Mouse (Mus musculus): ENCODE data around the gene Myo1g. TPM values are rescaled to one million over a fixed set of nuclear protein-coding genes. Genes with fewer than 3 reads are reported as not detected.
"Not testable (repeated sequence)": the region's sequence is repeated elsewhere in the genome, so short reads cannot be mapped to it uniquely, and the experiment has no call there.

Gene Myo1g
- polyA plus RNA-seq, 1 experiment = 0.96 TPM

- no peak for DNase-seq (ENCODE audit: extremely low spot score in 1 of 2, low spot score in 1 of 2)
These were observed 10.0 kb upstream of the Myo1g start for GRCm38 (mm10) chr11:6530746-6531145.

GRCm38 (mm10) chr11:6529961-6530360 lies 9.2 kb upstream of the Myo1g start:
- DNase-seq (ENCODE audit: extremely low spot score in 1 of 2, low spot score in 1 of 2) = no peak

- DNase-seq (ENCODE audit: extremely low spot score in 1 of 2, low spot score in 1 of 2) = peak; percentile 93 to 99
These were observed 7.6 kb upstream of the Myo1g start for GRCm38 (mm10) chr11:6528186-6529006.

- no peak for DNase-seq (ENCODE audit: extremely low spot score in 1 of 2, low spot score in 1 of 2)
These were observed 6.8 kb upstream of the Myo1g start for GRCm38 (mm10) chr11:6527256-6528185.

- DNase-seq (ENCODE audit: extremely low spot score in 1 of 2, low spot score in 1 of 2) = not testable (repeated sequence)
These were observed 5.9 kb upstream of the Myo1g start for GRCm38 (mm10) chr11:6526526-6527255.

GRCm38 (mm10) chr11:6525241-6525640 lies 4.5 kb upstream of the Myo1g start:
- no peak for DNase-seq (ENCODE audit: extremely low spot score in 1 of 2, low spot score in 1 of 2)

- no peak for DNase-seq (ENCODE audit: extremely low spot score in 1 of 2, low spot score in 1 of 2)
These were observed 4.1 kb upstream of the Myo1g start for GRCm38 (mm10) chr11:6524880-6525238.

GRCm38 (mm10) chr11:6524165-6524879 lies 3.6 kb upstream of the Myo1g start:
- DNase-seq (ENCODE audit: extremely low spot score in 1 of 2, low spot score in 1 of 2) = no peak

- no peak for DNase-seq (ENCODE audit: extremely low spot score in 1 of 2, low spot score in 1 of 2)
These were observed 2.9 kb upstream of the Myo1g start for GRCm38 (mm10) chr11:6523662-6524088.

GRCm38 (mm10) chr11:6522782-6523525 lies 2.2 kb upstream of the Myo1g start:
- DNase-seq (ENCODE audit: extremely low spot score in 1 of 2, low spot score in 1 of 2) = no peak

GRCm38 (mm10) chr11:6519491-6520033 lies 1.2 kb downstream of the Myo1g start:
- DNase-seq (ENCODE audit: extremely low spot score in 1 of 2, low spot score in 1 of 2) = no peak

GRCm38 (mm10) chr11:6514837-6515236 lies 5.9 kb downstream of the Myo1g start:
- DNase-seq (ENCODE audit: extremely low spot score in 1 of 2, low spot score in 1 of 2) = no peak

GRCm38 (mm10) chr11:6508269-6508876 lies 12.4 kb downstream of the Myo1g start:
- no peak for DNase-seq (ENCODE audit: extremely low spot score in 1 of 2, low spot score in 1 of 2)

- no peak for DNase-seq (ENCODE audit: extremely low spot score in 1 of 2, low spot score in 1 of 2)
These were observed 14.2 kb downstream of the Myo1g start for GRCm38 (mm10) chr11:6506516-6506915.

- no peak for DNase-seq (ENCODE audit: extremely low spot score in 1 of 2, low spot score in 1 of 2)
These were observed 16.1 kb downstream of the Myo1g start for GRCm38 (mm10) chr11:6504689-6505088.

GRCm38 (mm10) chr11:6504226-6504625 lies 16.5 kb downstream of the Myo1g start:
- no peak for DNase-seq (ENCODE audit: extremely low spot score in 1 of 2, low spot score in 1 of 2)

- no peak for DNase-seq (ENCODE audit: extremely low spot score in 1 of 2, low spot score in 1 of 2)
These were observed 18.3 kb downstream of the Myo1g start for GRCm38 (mm10) chr11:6502506-6502905.

- no peak for DNase-seq (ENCODE audit: extremely low spot score in 1 of 2, low spot score in 1 of 2)
These were observed 23.3 kb downstream of the Myo1g start for GRCm38 (mm10) chr11:6497311-6497948.

Data from frontal cortex, adult 2 months (tissue).